Mouse (Mus musculus) CH12.LX (cell line): ENCODE measurements around the gene Tpte. TPM values are rescaled to one million over a fixed set of nuclear protein-coding genes. Genes with fewer than 3 reads are reported as not detected.
"Not testable (repeated sequence)": the region's sequence is repeated elsewhere in the genome, so short reads cannot be mapped to it uniquely, and the experiment has no call there.

Source experiments
- DNase-seq: peaks from one replicate; pipeline ENCODE4 v3.0.0-alpha.2; 2013; ENCODE audit errors: extremely low read depth
- H3K27ac ChIP-seq: 2 replicates; pipeline ENCODE4 v1.5.1; 2012; ENCODE audit warnings: low read depth, mild to moderate bottlenecking, control low read depth, moderate library complexity; ENCODE audit not compliant: insufficient read depth
- H3K27me3 ChIP-seq: replicated peaks from 2 replicates; pipeline ENCODE3; 2012; ENCODE audit warnings: inconsistent platforms
- H3K36me3 ChIP-seq, 2 experiments: replicated peaks in 1 of 2; 2 replicates each; pipeline versions ENCODE3 to v1.6.1; 2012; ENCODE audit warnings: inconsistent platforms in 1 of 2, low read length in 1 of 2, mild to moderate bottlenecking in 1 of 2, mixed read lengths in 1 of 2, moderate library complexity in 1 of 2; ENCODE audit not compliant: control insufficient read depth in 1 of 2, insufficient read depth in 1 of 2
- H3K4me1 ChIP-seq, 2 experiments: 2 replicates each; pipeline ENCODE4 v1.6.1; 2012; ENCODE audit warnings: inconsistent platforms in 1 of 2, moderate library complexity in 1 of 2; ENCODE audit not compliant: insufficient read depth in 2 of 2, control insufficient read depth in 1 of 2
- H3K4me2 ChIP-seq: 2 replicates; pipeline ENCODE4 v1.6.1; 2012; ENCODE audit warnings: low read depth, mild to moderate bottlenecking, control low read depth; ENCODE audit not compliant: poor library complexity, insufficient read depth, severe bottlenecking
- H3K4me3 ChIP-seq, 3 experiments: fragments of 150-350 bp in 1 of 3; sonication (generic) in 1 of 3; replicated peaks in 1 of 3; 2 replicates each; pipeline versions ENCODE3 to v1.5.1; 2011 to 2012; ENCODE audit warnings: low read depth in 2 of 3, low read length in 2 of 3, mild to moderate bottlenecking in 2 of 3, moderate library complexity in 2 of 3, control low read depth in 1 of 3, improper control_type of control experiment in 1 of 3, inconsistent platforms in 1 of 3, mixed read lengths in 1 of 3; ENCODE audit not compliant: poor library complexity in 1 of 3
- H3K79me2 ChIP-seq: replicated peaks from 2 replicates; pipeline ENCODE4 v1.6.1; 2012; ENCODE audit warnings: mild to moderate bottlenecking, moderate library complexity; ENCODE audit not compliant: control insufficient read depth, poor library complexity, insufficient read depth, severe bottlenecking; ENCODE audit errors: extremely low read depth
- H3K9ac ChIP-seq: 2 replicates; pipeline ENCODE4 v1.6.1; 2012; ENCODE audit warnings: low read depth, mild to moderate bottlenecking, control low read depth, moderate library complexity; ENCODE audit not compliant: insufficient read depth
- H3K9me3 ChIP-seq: replicated peaks from 2 replicates; pipeline ENCODE3; 2012; ENCODE audit warnings: low read length, inconsistent platforms, mixed read lengths
- BHLHE40 ChIP-seq: IDR thresholded peaks from 2 replicates; pipeline ENCODE4 v1.6.1; 2011; ENCODE audit warnings: mild to moderate bottlenecking, low read depth, low read length, improper control_type of control experiment
- CHD1 ChIP-seq: IDR thresholded peaks from 2 replicates; pipeline ENCODE4 v1.6.1; 2012; ENCODE audit warnings: low read depth, low read length, improper control_type of control experiment, inconsistent platforms
- CTCF ChIP-seq, 2 experiments: IDR thresholded peaks in 1 of 2; conservative IDR thresholded peaks in 1 of 2; 2 replicates each; pipeline ENCODE4 v1.5.1; 2011 to 2012; ENCODE audit warnings: low read depth in 2 of 2, low read length in 2 of 2, improper control_type of control experiment in 1 of 2, inconsistent platforms in 1 of 2, mild to moderate bottlenecking in 1 of 2, moderate library complexity in 1 of 2
- E2F4 ChIP-seq: IDR thresholded peaks from 2 replicates; pipeline ENCODE4 v1.6.1; 2011; ENCODE audit warnings: low read depth, low read length, improper control_type of control experiment; ENCODE audit not compliant: insufficient replicate concordance
- ELF1 ChIP-seq: IDR thresholded peaks from 2 replicates; pipeline ENCODE4 v1.6.1; 2014; ENCODE audit warnings: low read depth, mild to moderate bottlenecking, inconsistent platforms, low read length, improper control_type of control experiment
- HCFC1 ChIP-seq: IDR thresholded peaks from 2 replicates; pipeline ENCODE4 v1.6.1; 2012; ENCODE audit warnings: low read depth, mild to moderate bottlenecking, inconsistent platforms, low read length, improper control_type of control experiment
- JUND ChIP-seq: conservative IDR thresholded peaks from 2 replicates; pipeline ENCODE4 v1.6.1; 2011; ENCODE audit warnings: low read depth, low read length, improper control_type of control experiment
- KAT2A ChIP-seq: IDR thresholded peaks from 2 replicates; pipeline ENCODE4 v1.6.1; 2012; ENCODE audit warnings: low read length, improper control_type of control experiment, inconsistent platforms; ENCODE audit not compliant: insufficient replicate concordance
- MAX ChIP-seq: IDR thresholded peaks from 2 replicates; pipeline ENCODE4 v1.6.1; 2011; ENCODE audit warnings: low read length, improper control_type of control experiment
- MXI1 ChIP-seq: IDR thresholded peaks from 2 replicates; pipeline ENCODE4 v1.6.1; 2011; ENCODE audit warnings: mild to moderate bottlenecking, low read depth, low read length, improper control_type of control experiment
- NELFE ChIP-seq: IDR thresholded peaks from 2 replicates; pipeline ENCODE4 v1.6.1; 2011; ENCODE audit warnings: low read depth, low read length, improper control_type of control experiment
- NRF1 ChIP-seq: IDR thresholded peaks from 2 replicates; pipeline ENCODE4 v1.6.1; 2014; ENCODE audit warnings: low read depth, mild to moderate bottlenecking, inconsistent platforms, low read length, improper control_type of control experiment, moderate library complexity
- PAX5 ChIP-seq: IDR thresholded peaks from 2 replicates; pipeline ENCODE4 v1.6.1; 2012; ENCODE audit warnings: low read length, inconsistent platforms, mixed read lengths
- POLR2A ChIP-seq: IDR thresholded peaks from 2 replicates; pipeline ENCODE4 v1.6.1; 2011; ENCODE audit warnings: low read depth, mild to moderate bottlenecking, improper control_type of control experiment, low read length
- POLR2AphosphoS2 ChIP-seq: IDR thresholded peaks from 2 replicates; pipeline ENCODE4 v1.6.1; 2011; ENCODE audit warnings: low read depth, low read length, improper control_type of control experiment
- RAD21 ChIP-seq: IDR thresholded peaks from 2 replicates; pipeline ENCODE4 v1.6.1; 2011; ENCODE audit warnings: low read depth, mild to moderate bottlenecking, low read length, improper control_type of control experiment, moderate library complexity
- SIN3A ChIP-seq: IDR thresholded peaks from 2 replicates; pipeline ENCODE4 v1.6.1; 2012; ENCODE audit warnings: low read length, improper control_type of control experiment, inconsistent platforms
- SMC3 ChIP-seq: IDR thresholded peaks from 2 replicates; pipeline ENCODE4 v1.6.1; 2011; ENCODE audit warnings: low read depth, low read length, improper control_type of control experiment
- TBP ChIP-seq: conservative IDR thresholded peaks from 2 replicates; pipeline ENCODE4 v1.6.1; 2011; ENCODE audit warnings: low read depth, low read length, improper control_type of control experiment
- UBTF ChIP-seq: IDR thresholded peaks from 2 replicates; pipeline ENCODE4 v1.6.1; 2012; ENCODE audit warnings: low read depth, mild to moderate bottlenecking, inconsistent platforms, low read length, improper control_type of control experiment, moderate library complexity
- USF1 ChIP-seq: IDR thresholded peaks from 2 replicates; pipeline ENCODE4 v1.6.1; 2014; ENCODE audit warnings: low read depth, mild to moderate bottlenecking, inconsistent platforms, low read length, improper control_type of control experiment
- USF2 ChIP-seq: conservative IDR thresholded peaks from 2 replicates; pipeline ENCODE4 v1.6.1; 2011; ENCODE audit warnings: low read depth, low read length, improper control_type of control experiment
- ZC3H11A ChIP-seq: IDR thresholded peaks from 2 replicates; pipeline ENCODE4 v1.6.1; 2012; ENCODE audit warnings: low read depth, mild to moderate bottlenecking, inconsistent platforms, low read length, improper control_type of control experiment
- ZKSCAN1 ChIP-seq: IDR thresholded peaks from 2 replicates; pipeline ENCODE4 v1.6.1; 2012; ENCODE audit warnings: low read depth, inconsistent platforms, low read length, improper control_type of control experiment, borderline replicate concordance
- ZMIZ1 ChIP-seq: IDR thresholded peaks from 2 replicates; pipeline ENCODE4 v1.6.1; 2012; ENCODE audit warnings: low read depth, mild to moderate bottlenecking, inconsistent platforms, low read length, improper control_type of control experiment
- ZNF384 ChIP-seq: IDR thresholded peaks from 2 replicates; pipeline ENCODE4 v1.6.1; 2012; ENCODE audit warnings: low read depth, low read length, improper control_type of control experiment, inconsistent platforms
- dilution Hi-C: fragments of 300-500 bp; cut with MboI; formaldehyde crosslinking; loops from 2 replicates; pipeline ENCODE4 v1.14.3; 2020; ENCODE audit warnings: low sequenced_read_pairs; ENCODE audit not compliant: extremely low pct_unique_long_range_greater_than_20kb, extremely low pct_ligation_motif_present
- in situ Hi-C: fragments of 300-500 bp; cut with MboI; formaldehyde crosslinking; loops from 3 replicates; pipeline ENCODE4 v1.14.3; 2019; ENCODE audit warnings: low sequenced_read_pairs, low pct_ligation_motif_present, low pct_unique_long_range_greater_than_20kb, mixed read lengths
- polyA plus RNA-seq: library from polyadenylated mRNA; unstranded; fragments of >175 nt; gene quantifications from 2 replicates; pipeline ENCODE4 v1.2.1, GENCODE M21; 2012; ENCODE audit warnings: low read depth; ENCODE audit not compliant: insufficient read length
- total RNA-seq, 2 experiments: library from RNA; depleted of rRNA; stranded (reverse); fragments of 300-350 nt in 1 of 2; fragments of >200 nt in 1 of 2; gene quantifications; 2 replicates each; pipeline ENCODE4 v1.2.3; 2012 to 2014

Tpte gene
- total and polyA plus RNA-seq, 3 experiments, result not detected

DNA sequence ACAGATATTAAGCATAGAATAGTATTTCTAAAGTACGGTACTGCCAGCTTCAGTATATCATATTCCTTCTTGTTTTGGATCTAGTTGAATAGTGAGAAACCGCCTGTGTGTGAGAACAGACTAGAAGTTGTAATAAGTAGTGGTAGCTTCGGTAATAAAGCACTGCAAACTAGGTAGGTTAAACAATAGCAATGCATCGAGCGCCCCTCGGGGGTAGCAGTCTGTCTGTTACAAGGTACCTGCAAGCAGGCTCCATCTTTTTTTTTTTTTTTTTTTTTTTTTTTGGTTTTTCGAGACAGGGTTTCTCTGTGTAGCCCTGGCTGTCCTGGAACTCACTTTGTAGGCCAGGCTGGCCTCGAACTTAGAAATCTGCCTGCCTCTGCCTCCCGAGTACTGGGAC, 20.8 kb downstream of the Tpte start:
- H3K27ac ChIP-seq, in situ Hi-C loops, dilution Hi-C loops, H3K27me3 ChIP-seq, H3K9me3 ChIP-seq, H3K36me3 ChIP-seq, H3K79me2 ChIP-seq, H3K4me3 ChIP-seq, H3K9ac ChIP-seq, H3K4me1 ChIP-seq, H3K4me2 ChIP-seq: not testable (repeated sequence)
- TF ChIP-seq CTCF (conservative IDR thresholded peaks at IDR 0.05 in 1 of 2, IDR thresholded peaks at IDR 0.05 in 1 of 2; ENCODE audit: low read depth in 2 of 2, low read length in 2 of 2) (peak in 1 of 2 experiments; percentile 58; a peak in 2 of 4 replicates), RAD21 (peak; percentile 50), ZNF384 (peak; percentile 88), SMC3 (peak; percentile 17; the same call in 1 of the 2 replicates)
- DNase-seq, result peak; percentile 27

DNA sequence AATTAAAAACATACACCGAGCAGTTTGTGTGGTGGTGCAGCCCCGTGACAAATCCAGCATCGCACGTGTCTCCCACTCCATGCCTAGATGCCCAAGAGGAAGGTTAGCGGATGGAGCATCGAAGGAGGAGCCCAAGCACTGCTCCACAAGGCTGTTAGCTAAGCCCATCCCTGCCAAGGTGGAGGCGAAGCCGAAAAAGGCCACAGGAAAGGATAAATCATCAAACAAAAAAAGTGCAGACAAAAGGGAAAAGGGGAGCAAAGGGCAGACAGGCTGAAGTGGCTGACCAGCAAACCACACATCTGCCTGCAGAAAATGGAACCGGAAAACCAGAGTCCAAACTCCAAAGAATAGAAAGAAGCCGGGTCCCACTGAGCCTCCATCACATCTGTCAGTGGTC, 23.8 kb downstream of the Tpte start:
- DNase-seq, result no peak
- Histone ChIP-seq H3K79me2 (no peaks in the 10 kb centered on the region), H3K9ac (no peak overlapping the region), H3K4me3 (no peak overlapping the region), H3K4me2 (peak overlapping the region; percentile 8; the same call in 1 of the 2 replicates), H3K9me3 (no peaks in the 10 kb centered on the region)
- in situ Hi-C loops, result no loop called here
- TF ChIP-seq ZC3H11A, result no peak
- TF ChIP-seq CHD1, result no peak
- TF ChIP-seq UBTF, result no peak
- no peak for TF ChIP-seq KAT2A
- no peak for TF ChIP-seq ZKSCAN1
- no peak for TF ChIP-seq ZNF384
- no peak for TF ChIP-seq ELF1
- TF ChIP-seq USF1, result no peak
- no peak for TF ChIP-seq MXI1
- no peak for TF ChIP-seq E2F4
- TF ChIP-seq, all 38 proteins: peak for 0
- Histone ChIP-seq H3K27ac (no peak overlapping the region), H3K4me1 (peaks cover 0 to 3% of the 10 kb centered on the region in 2 experiments; a peak in 2 of 4 replicates), H3K36me3 (no peaks in the 10 kb centered on the region), H3K27me3 (no peaks in the 10 kb centered on the region)
- dilution Hi-C loops, result no loop called here

- TF ChIP-seq SIN3A (no peak), PAX5 (no peak), MAX (no peak), KAT2A (no peak), NELFE (no peak), POLR2A (no peak), RAD21 (peak; percentile 79), USF2 (no peak), BHLHE40 (peak; percentile 16; the same call in 1 of the 2 replicates), ZMIZ1 (no peak), E2F4 (no peak), ZNF384 (no peak), ZC3H11A (no peak), NRF1 (no peak), CTCF (conservative IDR thresholded peaks at IDR 0.05 in 1 of 2, IDR thresholded peaks at IDR 0.05 in 1 of 2; ENCODE audit: low read depth in 2 of 2, low read length in 2 of 2) (peak in 1 of 2 experiments; percentile 75; a peak in 2 of 4 replicates), TBP (no peak), POLR2AphosphoS2 (no peak), JUND (no peak), HCFC1 (no peak), SMC3 (peak; percentile 59)
- in situ Hi-C loops, result loop anchor here (10.0 kb wide), 1 partner anchor 113 kb away; no protein-coding TSS in a partner anchor
These were observed 28.2 kb downstream of the Tpte start for GRCm38 (mm10) chr8:22311446-22311845.

More at GRCm38 (mm10) chr8:22311446-22311845, 28.2 kb downstream of the Tpte start:
- no peaks in the 10 kb centered on the region for H3K9me3 ChIP-seq
- H3K27ac ChIP-seq, result no peak overlapping the region
- no peaks in the 10 kb centered on the region for H3K79me2 ChIP-seq
- no peaks in the 10 kb centered on the region for H3K27me3 ChIP-seq
- H3K9ac ChIP-seq, result no peak overlapping the region
- H3K4me2 ChIP-seq, result no peak overlapping the region
- no peaks in the 10 kb centered on the region for H3K36me3 ChIP-seq
- H3K4me3 ChIP-seq, result no peak overlapping the region
- peak; percentile 61 for DNase-seq
- dilution Hi-C loops, result no loop called here
- no peaks in the 10 kb centered on the region; a peak in 1 of 4 replicates for H3K4me1 ChIP-seq
